Mouse (Mus musculus) C2C12 (cell line): Measurements from ENCODE around the gene Cplx3.

Experiments used
- CTCF ChIP-seq: IDR thresholded peaks from one replicate; pipeline ENCODE4 v1.5.1; 2011; ENCODE audit not compliant: control insufficient read depth, insufficient read depth, insufficient read length
- MAX ChIP-seq: IDR thresholded peaks from one replicate; pipeline ENCODE4 v1.6.1; 2011; ENCODE audit warnings: mild to moderate bottlenecking, control low read depth
- MYOG ChIP-seq: IDR thresholded peaks from one replicate; pipeline ENCODE4 v1.6.1; 2011; ENCODE audit not compliant: control insufficient read depth, insufficient read length; ENCODE audit errors: extremely low read depth
- USF1 ChIP-seq: IDR thresholded peaks from one replicate; pipeline ENCODE4 v1.6.1; 2011; ENCODE audit warnings: low read depth, mild to moderate bottlenecking, control low read depth, moderate library complexity

GRCm38 (mm10) chr9:57566846-57567245 lies 39.2 kb downstream of the Cplx3 start:
- TF ChIP-seq CTCF = no peak
- TF ChIP-seq USF1 = no peak
- no peak for TF ChIP-seq MAX
- no peak for TF ChIP-seq MYOG
